Mouse (Mus musculus) heart, adult 11 months (tissue): ENCODE data around the gene Tulp4.

Experiments used
- DNase-seq: peaks from one replicate; pipeline ENCODE4 v3.0.0; 2022

Tulp4 gene

GRCm38 (mm10) chr17:6125441-6125840 is 19.2 kb downstream of the Tulp4 start:
- DNase-seq: peak; percentile 61

GRCm38 (mm10) chr17:6128039-6128438 is 21.8 kb downstream of the Tulp4 start:
- peak; percentile 68 for DNase-seq

- peak; percentile 41 for DNase-seq
Measured at GRCm38 (mm10) chr17:6129361-6129760, 23.1 kb downstream of the Tulp4 start.

- no peak for DNase-seq
Measured at GRCm38 (mm10) chr17:6131083-6131482, 24.8 kb downstream of the Tulp4 start.

GRCm38 (mm10) chr17:6140875-6141274 is 34.6 kb downstream of the Tulp4 start:
- DNase-seq: no peak

- DNase-seq: no peak
Measured at GRCm38 (mm10) chr17:6141344-6141743, 35.1 kb downstream of the Tulp4 start.

GRCm38 (mm10) chr17:6145244-6145643 is 39.0 kb downstream of the Tulp4 start:
- DNase-seq: no peak

- DNase-seq: peak; percentile 68
Measured at GRCm38 (mm10) chr17:6152941-6153340, 46.7 kb downstream of the Tulp4 start.

- peak; percentile 67 for DNase-seq
Measured at GRCm38 (mm10) chr17:6153581-6153980, 47.3 kb downstream of the Tulp4 start.

GRCm38 (mm10) chr17:6154366-6154765 is 48.1 kb downstream of the Tulp4 start:
- peak; percentile 79 for DNase-seq

GRCm38 (mm10) chr17:6160495-6160894 is 54.3 kb downstream of the Tulp4 start:
- DNase-seq: peak; percentile 70

GRCm38 (mm10) chr17:6161916-6162315 is 55.7 kb downstream of the Tulp4 start:
- DNase-seq: peak; percentile 34

GRCm38 (mm10) chr17:6162761-6163160 is 56.5 kb downstream of the Tulp4 start:
- DNase-seq: peak; percentile 95

GRCm38 (mm10) chr17:6164911-6165310 is 58.7 kb downstream of the Tulp4 start:
- DNase-seq: peak; percentile 70

GRCm38 (mm10) chr17:6172440-6172839 is 66.2 kb downstream of the Tulp4 start:
- DNase-seq: peak; percentile 92

GRCm38 (mm10) chr17:6172926-6173690 is 66.9 kb downstream of the Tulp4 start:
- peak; percentile 99 for DNase-seq

- DNase-seq: no peak
Measured at GRCm38 (mm10) chr17:6174574-6174973, 68.3 kb downstream of the Tulp4 start.

- DNase-seq: peak; percentile 72
Measured at GRCm38 (mm10) chr17:6178564-6179267, 72.5 kb downstream of the Tulp4 start.

GRCm38 (mm10) chr17:6179389-6179788 is 73.2 kb downstream of the Tulp4 start:
- no peak for DNase-seq

- no peak for DNase-seq
Measured at GRCm38 (mm10) chr17:6180421-6180820, 74.2 kb downstream of the Tulp4 start.

GRCm38 (mm10) chr17:6182715-6183114 is 76.5 kb downstream of the Tulp4 start:
- DNase-seq: no peak

GRCm38 (mm10) chr17:6186651-6187050 is 80.4 kb downstream of the Tulp4 start:
- DNase-seq: no peak

GRCm38 (mm10) chr17:6187183-6187582 is 80.9 kb downstream of the Tulp4 start:
- DNase-seq: no peak

GRCm38 (mm10) chr17:6189207-6189606 is 83.0 kb downstream of the Tulp4 start:
- no peak for DNase-seq
